Mouse (Mus musculus) olfactory bulb, adult 2 months (tissue): ENCODE measurements at regions not wholly inside any gene's neighbourhood (a gene's known extent, or its start where the extent isn't known, plus 50 kb on each side); places are given as distances from the start of the nearest gene placed in this dataset.

ENCODE experiments used
- H3K27ac ChIP-seq: fragments of 200-500 bp; 2 replicates; pipeline ENCODE4 v1.5.1; 2012; ENCODE audit warnings: low read depth, low read length; ENCODE audit not compliant: insufficient read depth
- H3K4me1 ChIP-seq: fragments of 200-500 bp; 2 replicates; pipeline ENCODE4 v1.6.1; 2012; ENCODE audit warnings: low read length; ENCODE audit not compliant: control insufficient read depth, insufficient read depth
- H3K4me3 ChIP-seq: fragments of 200-500 bp; 2 replicates; pipeline ENCODE4 v1.5.1; 2012; ENCODE audit warnings: mild to moderate bottlenecking, low read depth, low read length, moderate library complexity; ENCODE audit not compliant: insufficient read depth
- CTCF ChIP-seq: fragments of 200-500 bp; IDR thresholded peaks from 2 replicates; pipeline ENCODE4 v1.5.1; 2012; ENCODE audit warnings: low read depth, mild to moderate bottlenecking, low read length, moderate library complexity; ENCODE audit not compliant: insufficient read depth
- POLR2A ChIP-seq: fragments of 200-500 bp; IDR thresholded peaks from 2 replicates; pipeline ENCODE4 v1.6.1; 2012; ENCODE audit warnings: mild to moderate bottlenecking, low read depth, low read length, moderate library complexity; ENCODE audit not compliant: insufficient read depth
- WGBS: fragments of 180-500 bp; shearing (Covaris S2); methylation state at CpG from one replicate; pipeline ENCODE4 v1.1.7; 2018; 5-methylcytosine and 5-hydroxymethylcytosine counted together

DNA sequence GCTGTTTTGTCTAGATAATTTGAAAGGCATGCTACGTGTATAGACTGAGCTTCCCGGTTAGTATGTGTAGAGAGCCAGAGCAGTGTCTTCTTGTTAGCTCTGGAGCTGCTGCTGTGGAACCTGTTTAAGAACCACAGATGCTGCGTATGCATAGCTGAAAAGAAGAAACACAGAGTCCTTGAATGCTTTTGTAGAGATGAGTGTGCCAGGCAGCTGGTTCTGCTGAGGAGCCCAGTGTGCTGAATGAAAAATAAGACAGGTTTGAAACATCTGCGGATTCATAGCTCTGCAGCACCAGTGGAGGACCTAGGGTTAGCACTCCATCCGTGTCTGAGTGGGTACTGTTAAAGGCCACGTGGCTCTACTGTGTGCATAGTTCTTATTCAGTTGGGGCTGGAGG, 78.9 kb upstream of the Syt6 start:
- 72% methylated on average over 6 of the region's 6 CpGs for WGBS
- Histone ChIP-seq H3K4me3 (no peak overlapping the region), H3K27ac (peak overlapping the region; percentile 68; the same call in 1 of the 2 replicates), H3K4me1 (peaks cover 14% of the 10 kb centered on the region)
- TF ChIP-seq POLR2A: no peak
- no peak for TF ChIP-seq CTCF

- H3K27ac ChIP-seq: peak overlapping the region; percentile 68; the same call in 1 of the 2 replicates
- TF ChIP-seq CTCF (no peak), POLR2A (no peak)
- H3K4me3 ChIP-seq: no peak overlapping the region
- peaks cover 14% of the 10 kb centered on the region for H3K4me1 ChIP-seq
- WGBS: 30% methylated on average over 3 of the region's 3 CpGs
These were observed 78.3 kb upstream of the Syt6 start for GRCm38 (mm10) chr3:103496683-103497082.

- TF ChIP-seq POLR2A (no peak), CTCF (no peak)
- Histone ChIP-seq H3K27ac (peak overlapping the region; percentile 71; the same call in 1 of the 2 replicates), H3K4me3 (no peak overlapping the region), H3K4me1 (peaks cover 14% of the 10 kb centered on the region)
- WGBS: 80% methylated on average over 3 of the region's 3 CpGs
These were observed 77.3 kb upstream of the Syt6 start for GRCm38 (mm10) chr3:103497696-103498095.

DNA sequence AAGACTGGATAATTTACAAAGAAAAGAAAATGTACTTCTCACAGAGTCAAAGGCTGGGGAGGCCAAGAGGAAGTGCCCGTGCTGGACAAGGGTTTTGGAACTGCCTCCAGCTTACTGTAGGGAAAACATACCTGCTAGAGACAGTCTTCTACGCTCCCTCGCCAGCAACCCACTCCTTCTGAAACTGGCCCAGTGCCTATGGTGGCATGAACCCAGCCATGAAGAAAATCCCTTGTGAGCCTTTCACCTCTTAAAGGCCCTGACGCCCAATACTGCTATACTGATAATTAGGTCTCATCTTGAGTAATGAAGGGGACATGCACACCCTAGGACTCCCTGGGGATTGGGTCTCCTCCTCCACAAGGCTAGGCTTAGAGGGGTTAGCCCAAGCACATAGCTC, 76.6 kb upstream of the Syt6 start:
- Histone ChIP-seq H3K4me3 (no peak overlapping the region), H3K4me1 (peaks cover 14% of the 10 kb centered on the region), H3K27ac (no peak overlapping the region)
- TF ChIP-seq POLR2A: no peak
- 88% methylated on average over 4 of the region's 4 CpGs for WGBS

- Histone ChIP-seq H3K27ac (no peak overlapping the region), H3K4me3 (no peak overlapping the region), H3K4me1 (peaks cover 14% of the 10 kb centered on the region)
- TF ChIP-seq CTCF (no peak), POLR2A (no peak)
- WGBS: 74% methylated on average over 1 of the region's 1 CpGs
These were observed 75.2 kb upstream of the Syt6 start for GRCm38 (mm10) chr3:103499801-103500200.

GRCm38 (mm10) chr3:103500366-103500765, 74.7 kb upstream of the Syt6 start:
- H3K27ac ChIP-seq: no peak overlapping the region
- WGBS: 78% methylated on average over 4 of the region's 4 CpGs
- TF ChIP-seq CTCF: no peak
- TF ChIP-seq POLR2A: no peak
- H3K4me1 ChIP-seq: peaks cover 14% of the 10 kb centered on the region
- H3K4me3 ChIP-seq: no peak overlapping the region

- 84% methylated on average over 3 of the region's 3 CpGs for WGBS
- TF ChIP-seq POLR2A (no peak), CTCF (no peak)
- Histone ChIP-seq H3K4me1 (peaks cover 3% of the 10 kb centered on the region; the same call in 1 of the 2 replicates), H3K27ac (no peak overlapping the region), H3K4me3 (no peak overlapping the region)
These were observed 70.9 kb upstream of the Syt6 start for GRCm38 (mm10) chr3:103504160-103504559.

DNA sequence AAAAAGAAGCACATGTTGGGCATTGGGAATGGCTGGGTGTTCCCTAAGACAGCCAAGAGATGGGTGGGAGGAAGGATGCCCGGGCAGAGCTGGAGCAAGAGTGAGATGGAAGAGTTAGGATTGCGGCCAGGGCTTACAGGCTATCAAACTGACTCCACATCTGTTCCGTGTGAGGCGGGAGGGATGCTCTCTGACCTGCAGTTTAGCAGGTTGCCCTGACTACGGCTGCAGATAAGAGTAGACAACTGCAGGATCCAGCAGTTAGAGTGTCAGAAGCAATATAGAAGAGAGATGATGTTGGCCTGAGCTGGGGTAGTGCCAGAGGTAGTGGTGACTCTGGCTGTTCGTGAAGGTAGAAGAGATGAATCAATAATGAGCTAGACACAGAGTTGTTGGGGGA, 61.6 kb upstream of the Syt6 start:
- H3K4me1 ChIP-seq: peaks cover 16% of the 10 kb centered on the region
- 81% methylated on average over 6 of the region's 6 CpGs for WGBS
- no peak overlapping the region for H3K27ac ChIP-seq
- H3K4me3 ChIP-seq: no peak overlapping the region
- TF ChIP-seq POLR2A (no peak), CTCF (no peak)

- Histone ChIP-seq H3K4me3 (no peak overlapping the region), H3K4me1 (peaks cover 16% of the 10 kb centered on the region), H3K27ac (no peak overlapping the region)
- 44% methylated on average over 7 of the region's 7 CpGs for WGBS
- TF ChIP-seq CTCF: no peak
These were observed 61.0 kb upstream of the Syt6 start for GRCm38 (mm10) chr3:103514061-103514460.

DNA sequence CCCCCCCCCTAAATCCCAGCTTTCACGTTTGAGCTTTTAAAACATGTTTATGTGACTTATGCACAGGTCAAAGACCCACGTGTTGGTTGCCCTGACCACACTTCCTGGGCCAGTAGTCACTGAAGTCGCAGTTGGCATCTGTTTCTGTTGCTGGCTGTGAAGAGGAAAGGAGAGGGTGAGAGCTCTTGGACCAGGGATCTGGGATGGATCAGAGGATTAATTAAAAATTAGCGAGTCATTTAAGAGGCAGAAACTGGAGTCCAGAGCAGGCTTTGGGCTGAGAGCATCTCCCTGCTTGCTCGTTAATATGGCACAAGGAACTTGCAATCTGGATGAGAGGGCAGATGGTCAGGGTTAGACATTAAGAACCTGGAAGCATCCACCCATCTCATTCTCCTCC, 59.1 kb upstream of the Syt6 start:
- Histone ChIP-seq H3K4me3 (no peak overlapping the region), H3K27ac (no peak overlapping the region), H3K4me1 (peaks cover 16% of the 10 kb centered on the region)
- WGBS: 59% methylated on average over 5 of the region's 5 CpGs
- no peak for TF ChIP-seq CTCF
- TF ChIP-seq POLR2A: no peak
